13 mouse cellular contexts compared by ENCODE assay signal in genomic region chr1:119345115-119345791, GRCm38 (mm10).
A peak's percentile ranks its signal among the peaks of the same experiment; 100 is the strongest.
DNase-seq lines count a peak whose midpoint lies in the region; ATAC-seq and TF ChIP-seq lines count a peak whose summit lies in the region.
"Had no signal": no experiment of that assay in that cellular context is flagged by ENCODE, and none has a peak within 500 bp of the region (broad histone marks: within the 10 kb centered on the region; RNA-seq: fewer than 3 reads in every experiment).

No protein-coding gene starts in this region.

- no peak overlapping the region for H3K4me3 ChIP-seq in hindbrain, embryonic 11.5 days (ENCODE audit: low read depth, low read length)
- H3K4me3 ChIP-seq in hindbrain, embryonic 16.5 days (ENCODE audit: low read length): no peak overlapping the region
- no peak overlapping the region for H3K4me3 ChIP-seq in midbrain, embryonic 12.5 days
- no peak overlapping the region for H3K4me3 ChIP-seq in midbrain, embryonic 16.5 days (ENCODE audit: low read depth, low read length)
- H3K4me3 ChIP-seq in midbrain, postnatal 0 days (ENCODE audit: low read depth, low read length): no peak overlapping the region
- H3K4me3 ChIP-seq: embryonic facial prominence, embryonic 15.5 days; liver, embryonic 15.5 days had no signal

- no peaks in the 10 kb centered on the region for H3K9me3 ChIP-seq in hindbrain, embryonic 11.5 days (ENCODE audit: control insufficient read depth, low read length)
- H3K9me3 ChIP-seq in hindbrain, embryonic 16.5 days (ENCODE audit: control insufficient read depth, low read length): no peaks in the 10 kb centered on the region
- H3K9me3 ChIP-seq in midbrain, embryonic 12.5 days: no peaks in the 10 kb centered on the region
- no peaks in the 10 kb centered on the region for H3K9me3 ChIP-seq in midbrain, embryonic 16.5 days (replicated peaks; ENCODE audit: control insufficient read depth, low read length, poor library complexity, severe bottlenecking)
- H3K9me3 ChIP-seq in midbrain, postnatal 0 days (ENCODE audit: low read length): no peaks in the 10 kb centered on the region
- H3K9me3 ChIP-seq: embryonic facial prominence, embryonic 15.5 days; liver, embryonic 15.5 days had no signal

- H3K27me3 ChIP-seq in hindbrain, embryonic 11.5 days (ENCODE audit: control insufficient read depth, insufficient read depth, low read length): no peaks in the 10 kb centered on the region
- H3K27me3 ChIP-seq in hindbrain, embryonic 16.5 days (replicated peaks; ENCODE audit: control insufficient read depth, insufficient read depth, low read length): no peaks in the 10 kb centered on the region
- H3K27me3 ChIP-seq in midbrain, embryonic 12.5 days: peaks cover 22% of the 10 kb centered on the region; the same call in 1 of the 2 replicates
- no peaks in the 10 kb centered on the region for H3K27me3 ChIP-seq in midbrain, embryonic 16.5 days (ENCODE audit: control insufficient read depth, insufficient read depth, low read depth, low read length)
- H3K27me3 ChIP-seq in midbrain, postnatal 0 days (ENCODE audit: insufficient read depth, low read length): no peaks in the 10 kb centered on the region
- H3K27me3 ChIP-seq: embryonic facial prominence, embryonic 15.5 days; liver, embryonic 15.5 days had no signal

- no peak overlapping the region for H3K4me2 ChIP-seq in hindbrain, embryonic 11.5 days (replicated peaks; ENCODE audit: low read depth, low read length)
- H3K4me2 ChIP-seq in hindbrain, embryonic 16.5 days (ENCODE audit: low read length): no peak overlapping the region
- H3K4me2 ChIP-seq in midbrain, embryonic 12.5 days (replicated peaks): no peak overlapping the region
- H3K4me2 ChIP-seq in midbrain, embryonic 16.5 days (ENCODE audit: low read length): no peak overlapping the region
- no peak overlapping the region for H3K4me2 ChIP-seq in midbrain, postnatal 0 days (ENCODE audit: low read depth, low read length, poor library complexity, severe bottlenecking)
- H3K4me2 ChIP-seq: embryonic facial prominence, embryonic 15.5 days; liver, embryonic 15.5 days had no signal

- peak; percentile 75 for ATAC-seq in hindbrain, embryonic 11.5 days (ENCODE audit: low FRiP score)
- ATAC-seq in hindbrain, embryonic 16.5 days: no peak
- peak; percentile 38; the same call in 1 of the 2 replicates for ATAC-seq in midbrain, embryonic 12.5 days (ENCODE audit: low FRiP score, low read depth)
- no peak for ATAC-seq in midbrain, embryonic 16.5 days
- no peak for ATAC-seq in midbrain, postnatal 0 days (ENCODE audit: low FRiP score)

- peak; percentile 29 for DNase-seq in hindbrain, embryonic 11.5 days (ENCODE audit: low spot score)
- peak; percentile 82 for DNase-seq in ZHBTc4 (ENCODE audit: low read depth, low spot score)
- DNase-seq in midbrain, postnatal 0 days (ENCODE audit: low spot score): peak; percentile 21
- DNase-seq in thymus, postnatal 14 days: no peak
- DNase-seq: adrenal gland, postnatal 36 days; cerebellum, adult 9-10 months; heart, postnatal 14 days; kidney, postnatal 25 days had no signal

- peak; percentile 50 for TF ChIP-seq CTCF in midbrain, postnatal 0 days (IDR thresholded peaks at IDR 0.05)

- no peak overlapping the region for H3K27ac ChIP-seq in hindbrain, embryonic 11.5 days (ENCODE audit: low read depth, low read length)
- H3K27ac ChIP-seq in hindbrain, embryonic 16.5 days (ENCODE audit: low read depth, low read length): no peak overlapping the region
- H3K27ac ChIP-seq in midbrain, embryonic 12.5 days (replicated peaks): no peak overlapping the region
- no peak overlapping the region for H3K27ac ChIP-seq in midbrain, embryonic 16.5 days (ENCODE audit: low read length)
- H3K27ac ChIP-seq in midbrain, postnatal 0 days (ENCODE audit: low read depth, low read length): no peak overlapping the region
- H3K27ac ChIP-seq: embryonic facial prominence, embryonic 15.5 days; liver, embryonic 15.5 days had no signal

- 60% methylated on average over 7 of the region's 7 CpGs for WGBS in hindbrain, embryonic 11.5 days
- 62% methylated on average over 7 of the region's 7 CpGs for WGBS in hindbrain, embryonic 16.5 days
- 57% methylated on average over 7 of the region's 7 CpGs for WGBS in midbrain, embryonic 12.5 days
- 63% methylated on average over 7 of the region's 7 CpGs for WGBS in midbrain, embryonic 16.5 days
- 75% methylated on average over 7 of the region's 7 CpGs for WGBS in midbrain, postnatal 0 days

- H3K4me1 ChIP-seq in hindbrain, embryonic 11.5 days (replicated peaks; ENCODE audit: control insufficient read depth, insufficient read depth, low read length): 0 out of 2 replicates have a peak, but pooled peaks cover 3% of the 10 kb centered on the region
- H3K4me1 ChIP-seq in hindbrain, embryonic 16.5 days (ENCODE audit: control insufficient read depth, insufficient read depth, low read depth, low read length): peaks cover 2% of the 10 kb centered on the region; the same call in 1 of the 2 replicates
- peaks cover 11% of the 10 kb centered on the region for H3K4me1 ChIP-seq in midbrain, embryonic 12.5 days
- peaks cover 4% of the 10 kb centered on the region; the same call in 1 of the 2 replicates for H3K4me1 ChIP-seq in midbrain, embryonic 16.5 days (ENCODE audit: control insufficient read depth, insufficient read depth, low read length)
- H3K4me1 ChIP-seq in midbrain, postnatal 0 days (ENCODE audit: insufficient read depth, low read length): no peaks in the 10 kb centered on the region
- H3K4me1 ChIP-seq: liver, embryonic 15.5 days had no signal

- H3K9ac ChIP-seq in hindbrain, embryonic 11.5 days (ENCODE audit: low read depth, low read length): no peak overlapping the region
- no peak overlapping the region for H3K9ac ChIP-seq in hindbrain, embryonic 16.5 days (ENCODE audit: low read depth, low read length)
- H3K9ac ChIP-seq in midbrain, embryonic 12.5 days (replicated peaks): no peak overlapping the region
- H3K9ac ChIP-seq in midbrain, embryonic 16.5 days (ENCODE audit: low read depth, low read length): no peak overlapping the region
- H3K9ac ChIP-seq in midbrain, postnatal 0 days (replicated peaks; ENCODE audit: low read length, poor library complexity, severe bottlenecking): no peak overlapping the region
- H3K9ac ChIP-seq: embryonic facial prominence, embryonic 15.5 days; liver, embryonic 15.5 days had no signal

- H3K36me3 ChIP-seq in hindbrain, embryonic 11.5 days (ENCODE audit: control insufficient read depth, insufficient read depth, low read length): no peaks in the 10 kb centered on the region
- H3K36me3 ChIP-seq in hindbrain, embryonic 16.5 days (ENCODE audit: control insufficient read depth, insufficient read depth, low read length): no peaks in the 10 kb centered on the region
- no peaks in the 10 kb centered on the region for H3K36me3 ChIP-seq in midbrain, embryonic 12.5 days
- H3K36me3 ChIP-seq in midbrain, embryonic 16.5 days (ENCODE audit: control insufficient read depth, insufficient read depth, low read length): no peaks in the 10 kb centered on the region
- H3K36me3 ChIP-seq in midbrain, postnatal 0 days (ENCODE audit: insufficient read depth, low read length): no peaks in the 10 kb centered on the region
- H3K36me3 ChIP-seq: embryonic facial prominence, embryonic 15.5 days; liver, embryonic 15.5 days had no signal

Comparison
In these comparisons a context has a peak if more than half of its experiments do, and no peak if none do; other contexts are left out.
1. ATAC-seq: peak in hindbrain, embryonic 11.5 days (single experiment) and midbrain, embryonic 12.5 days (single experiment); none in hindbrain, embryonic 16.5 days (single experiment), midbrain, embryonic 16.5 days (single experiment) and midbrain, postnatal 0 days (single experiment).